Mouse (Mus musculus) c-Kit-negative CD71-positive TER-119-positive erythroid progenitor cells, embryonic 14.5 days (primary cell): ENCODE results near the gene Fam205a2.
"Not testable (repeated sequence)": the region's sequence is repeated elsewhere in the genome, so short reads cannot be mapped to it uniquely, and the experiment has no call there.

Experiments
- DNase-seq: peaks from one replicate; pipeline ENCODE4 v3.0.0-alpha.2; 2013; ENCODE audit warnings: low read depth, low spot score

The Fam205a2 gene

GRCm38 (mm10) chr4:42528075-42528474, at the start of gene Fam205a2:
Fam205a2 (minus strand) TSS chr4:42528175.
- not testable (repeated sequence) for DNase-seq
